Mouse (Mus musculus): ENCODE results near the gene Tbc1d22a. TPM values are rescaled to one million over a fixed set of nuclear protein-coding genes. Genes with fewer than 3 reads are reported as not detected.

The Tbc1d22a gene
- polyA plus RNA-seq, 1 experiment from 2014 or later, result 6.2 TPM

GRCm38 (mm10) chr15:86236252-86236651, 22.0 kb downstream of the Tbc1d22a start:
- no peak for ATAC-seq (replicated peaks; ENCODE audit: insufficient number of reproducible peaks, low FRiP score, low TSS enrichment, low read depth)
- Histone ChIP-seq H3K36me3 (replicated peaks; ENCODE audit: control insufficient read depth, insufficient read depth, low read depth, low read length) (no peaks in the 10 kb centered on the region; the same call in 1 of the 2 replicates), H3K27ac (replicated peaks; ENCODE audit: low read depth, low read length) (no peak overlapping the region), H3K9ac (replicated peaks; ENCODE audit: low read length) (no peak overlapping the region), H3K4me1 (ENCODE audit: control insufficient read depth, insufficient read depth, low read length) (no peaks in the 10 kb centered on the region), H3K27me3 (ENCODE audit: control insufficient read depth, insufficient read depth, low read length) (no peaks in the 10 kb centered on the region), H3K9me3 (replicated peaks; ENCODE audit: control insufficient read depth, low read length) (no peaks in the 10 kb centered on the region), H3K4me3 (ENCODE audit: low read depth, low read length) (no peak overlapping the region), H3K4me2 (ENCODE audit: low read depth, low read length) (no peak overlapping the region)
- WGBS, result 44% methylated on average over 4 of the region's 4 CpGs
- peak; percentile 68 for DNase-seq (ENCODE audit: low spot score)

GRCm38 (mm10) chr15:86238076-86238475, 23.8 kb downstream of the Tbc1d22a start:
- no peak overlapping the region for H3K27ac ChIP-seq (replicated peaks; ENCODE audit: low read depth, low read length)
- H3K4me3 ChIP-seq (ENCODE audit: low read depth, low read length), result no peak overlapping the region
- no peaks in the 10 kb centered on the region for H3K4me1 ChIP-seq (ENCODE audit: control insufficient read depth, insufficient read depth, low read length)
- H3K9ac ChIP-seq (replicated peaks; ENCODE audit: low read length), result no peak overlapping the region
- H3K4me2 ChIP-seq (ENCODE audit: low read depth, low read length), result no peak overlapping the region
- no peaks in the 10 kb centered on the region for H3K27me3 ChIP-seq (ENCODE audit: control insufficient read depth, insufficient read depth, low read length)
- H3K9me3 ChIP-seq (replicated peaks; ENCODE audit: control insufficient read depth, low read length), result no peaks in the 10 kb centered on the region
- no peaks in the 10 kb centered on the region; the same call in 1 of the 2 replicates for H3K36me3 ChIP-seq (replicated peaks; ENCODE audit: control insufficient read depth, insufficient read depth, low read depth, low read length)
- no peak for DNase-seq (ENCODE audit: low spot score)
- no peak for ATAC-seq (replicated peaks; ENCODE audit: insufficient number of reproducible peaks, low FRiP score, low TSS enrichment, low read depth)
- WGBS, result 89% methylated on average over 3 of the region's 3 CpGs

- Histone ChIP-seq H3K27ac (replicated peaks; ENCODE audit: low read depth, low read length) (no peak overlapping the region), H3K9ac (replicated peaks; ENCODE audit: low read length) (no peak overlapping the region), H3K9me3 (replicated peaks; ENCODE audit: control insufficient read depth, low read length) (no peaks in the 10 kb centered on the region), H3K4me3 (ENCODE audit: low read depth, low read length) (no peak overlapping the region), H3K36me3 (replicated peaks; ENCODE audit: control insufficient read depth, insufficient read depth, low read depth, low read length) (no peaks in the 10 kb centered on the region; the same call in 1 of the 2 replicates), H3K4me2 (ENCODE audit: low read depth, low read length) (no peak overlapping the region), H3K4me1 (ENCODE audit: control insufficient read depth, insufficient read depth, low read length) (no peaks in the 10 kb centered on the region), H3K27me3 (ENCODE audit: control insufficient read depth, insufficient read depth, low read length) (no peaks in the 10 kb centered on the region)
- DNase-seq (ENCODE audit: low spot score) (no peak), ATAC-seq (replicated peaks; ENCODE audit: insufficient number of reproducible peaks, low FRiP score, low TSS enrichment, low read depth) (no peak)
- 80% methylated on average over 6 of the region's 6 CpGs for WGBS
Measured at GRCm38 (mm10) chr15:86239068-86239467, 24.8 kb downstream of the Tbc1d22a start.

DNA sequence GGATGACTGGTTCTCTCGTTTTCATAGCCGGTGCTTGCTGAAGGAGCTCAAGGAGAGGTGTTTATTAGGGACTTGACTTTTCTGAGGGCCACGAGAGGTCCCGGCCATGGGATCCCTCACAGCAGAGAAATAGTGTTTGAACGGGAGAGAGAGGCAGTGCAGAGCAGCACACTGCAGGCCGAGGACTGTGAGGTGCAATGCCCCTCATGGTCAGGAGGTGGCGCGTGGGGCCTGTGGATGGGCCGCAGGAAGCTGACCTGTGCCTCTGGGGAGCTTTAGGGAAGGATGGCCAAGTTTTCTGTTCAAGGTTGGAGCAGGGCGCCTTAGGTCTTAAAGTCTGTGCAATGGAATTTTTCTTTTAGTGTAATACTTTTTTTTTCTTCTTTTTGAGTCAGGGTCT, 25.5 kb downstream of the Tbc1d22a start:
- Histone ChIP-seq H3K27ac (replicated peaks; ENCODE audit: low read depth, low read length) (no peak overlapping the region), H3K4me1 (ENCODE audit: control insufficient read depth, insufficient read depth, low read length) (no peaks in the 10 kb centered on the region), H3K4me3 (ENCODE audit: low read depth, low read length) (no peak overlapping the region), H3K9me3 (replicated peaks; ENCODE audit: control insufficient read depth, low read length) (no peaks in the 10 kb centered on the region), H3K4me2 (ENCODE audit: low read depth, low read length) (no peak overlapping the region), H3K36me3 (replicated peaks; ENCODE audit: control insufficient read depth, insufficient read depth, low read depth, low read length) (no peaks in the 10 kb centered on the region; the same call in 1 of the 2 replicates), H3K27me3 (ENCODE audit: control insufficient read depth, insufficient read depth, low read length) (no peaks in the 10 kb centered on the region), H3K9ac (replicated peaks; ENCODE audit: low read length) (no peak overlapping the region)
- peak; percentile 71 for DNase-seq (ENCODE audit: low spot score)
- no peak for ATAC-seq (replicated peaks; ENCODE audit: insufficient number of reproducible peaks, low FRiP score, low TSS enrichment, low read depth)
- 30% methylated on average over 10 of the region's 10 CpGs for WGBS

GRCm38 (mm10) chr15:86243708-86244107, 29.4 kb downstream of the Tbc1d22a start:
- ATAC-seq (replicated peaks; ENCODE audit: insufficient number of reproducible peaks, low FRiP score, low TSS enrichment, low read depth), result no peak
- 44% methylated on average over 8 of the region's 8 CpGs for WGBS
- Histone ChIP-seq H3K4me3 (ENCODE audit: low read depth, low read length) (no peak overlapping the region), H3K27ac (replicated peaks; ENCODE audit: low read depth, low read length) (no peak overlapping the region), H3K9ac (replicated peaks; ENCODE audit: low read length) (no peak overlapping the region), H3K27me3 (ENCODE audit: control insufficient read depth, insufficient read depth, low read length) (no peaks in the 10 kb centered on the region), H3K9me3 (replicated peaks; ENCODE audit: control insufficient read depth, low read length) (no peaks in the 10 kb centered on the region), H3K4me1 (ENCODE audit: control insufficient read depth, insufficient read depth, low read length) (no peaks in the 10 kb centered on the region), H3K36me3 (replicated peaks; ENCODE audit: control insufficient read depth, insufficient read depth, low read depth, low read length) (no peaks in the 10 kb centered on the region; the same call in 1 of the 2 replicates), H3K4me2 (ENCODE audit: low read depth, low read length) (no peak overlapping the region)
- DNase-seq (ENCODE audit: low spot score), result peak; percentile 78

DNA sequence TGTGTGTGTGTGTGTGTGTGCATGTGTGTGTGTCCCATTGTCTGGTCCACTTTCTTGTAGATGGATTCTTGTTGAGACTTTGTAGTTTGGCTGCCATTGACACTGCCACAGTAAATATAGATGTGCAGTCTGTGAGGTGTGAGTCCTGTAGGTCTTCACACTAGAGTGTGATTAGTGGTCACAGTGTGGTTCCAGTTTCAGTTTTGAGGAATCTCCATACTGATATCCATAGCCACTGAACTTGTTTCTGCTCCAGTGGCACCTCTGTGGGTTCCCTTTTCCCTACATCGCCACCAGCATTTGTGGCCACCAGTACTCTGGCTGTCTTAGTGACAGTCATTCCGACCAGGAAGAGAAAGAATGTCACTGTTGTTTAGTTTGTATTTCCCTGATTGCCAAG, 30.1 kb downstream of the Tbc1d22a start:
- no peak overlapping the region for H3K9ac ChIP-seq (replicated peaks; ENCODE audit: low read length)
- DNase-seq (ENCODE audit: low spot score), result no peak
- WGBS, result 85% methylated on average over 2 of the region's 2 CpGs
- H3K4me1 ChIP-seq (ENCODE audit: control insufficient read depth, insufficient read depth, low read length), result no peaks in the 10 kb centered on the region
- no peak overlapping the region for H3K4me3 ChIP-seq (ENCODE audit: low read depth, low read length)
- H3K27me3 ChIP-seq (ENCODE audit: control insufficient read depth, insufficient read depth, low read length), result no peaks in the 10 kb centered on the region
- H3K27ac ChIP-seq (replicated peaks; ENCODE audit: low read depth, low read length), result no peak overlapping the region
- ATAC-seq (replicated peaks; ENCODE audit: insufficient number of reproducible peaks, low FRiP score, low TSS enrichment, low read depth), result no peak
- H3K36me3 ChIP-seq (replicated peaks; ENCODE audit: control insufficient read depth, insufficient read depth, low read depth, low read length), result no peaks in the 10 kb centered on the region
- H3K4me2 ChIP-seq (ENCODE audit: low read depth, low read length), result no peak overlapping the region
- H3K9me3 ChIP-seq (replicated peaks; ENCODE audit: control insufficient read depth, low read length), result no peaks in the 10 kb centered on the region

- Histone ChIP-seq H3K4me2 (ENCODE audit: low read depth, low read length) (no peak overlapping the region), H3K4me3 (ENCODE audit: low read depth, low read length) (no peak overlapping the region), H3K36me3 (replicated peaks; ENCODE audit: control insufficient read depth, insufficient read depth, low read depth, low read length) (no peaks in the 10 kb centered on the region), H3K9me3 (replicated peaks; ENCODE audit: control insufficient read depth, low read length) (no peaks in the 10 kb centered on the region), H3K27me3 (ENCODE audit: control insufficient read depth, insufficient read depth, low read length) (no peaks in the 10 kb centered on the region), H3K27ac (replicated peaks; ENCODE audit: low read depth, low read length) (no peak overlapping the region), H3K9ac (replicated peaks; ENCODE audit: low read length) (no peak overlapping the region), H3K4me1 (ENCODE audit: control insufficient read depth, insufficient read depth, low read length) (no peaks in the 10 kb centered on the region)
- peak; percentile 75 for ATAC-seq (replicated peaks; ENCODE audit: insufficient number of reproducible peaks, low FRiP score, low TSS enrichment, low read depth)
- 76% methylated on average over 9 of the region's 9 CpGs for WGBS
- DNase-seq (ENCODE audit: low spot score), result peak; percentile 59
Measured at GRCm38 (mm10) chr15:86250269-86250668, 36.0 kb downstream of the Tbc1d22a start.

DNA sequence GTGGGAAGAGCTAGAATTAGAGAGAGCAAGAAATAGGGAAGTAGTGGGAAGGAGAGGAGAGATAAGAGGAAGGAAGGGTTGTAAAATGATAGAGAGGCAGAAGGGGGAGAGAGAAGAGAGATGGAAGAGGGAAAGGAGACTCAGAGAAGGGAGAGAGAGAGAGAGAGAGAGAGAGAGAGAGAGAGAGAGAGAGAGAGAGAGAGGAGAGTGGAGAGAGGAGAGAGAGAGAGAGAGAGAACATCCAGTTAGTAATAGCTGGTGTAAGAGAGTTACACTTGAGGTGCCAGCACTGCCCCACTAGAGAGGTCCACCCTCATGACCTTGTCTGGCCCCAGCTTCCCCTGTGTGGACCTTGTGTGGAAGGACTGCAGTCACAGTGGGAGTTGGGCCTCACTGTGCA, 37.9 kb downstream of the Tbc1d22a start:
- DNase-seq (ENCODE audit: low spot score), result no peak
- H3K9me3 ChIP-seq (replicated peaks; ENCODE audit: control insufficient read depth, low read length), result no peaks in the 10 kb centered on the region
- H3K27me3 ChIP-seq (ENCODE audit: control insufficient read depth, insufficient read depth, low read length), result no peaks in the 10 kb centered on the region
- no peaks in the 10 kb centered on the region for H3K4me1 ChIP-seq (ENCODE audit: control insufficient read depth, insufficient read depth, low read length)
- H3K36me3 ChIP-seq (replicated peaks; ENCODE audit: control insufficient read depth, insufficient read depth, low read depth, low read length), result no peaks in the 10 kb centered on the region
- H3K4me2 ChIP-seq (ENCODE audit: low read depth, low read length), result no peak overlapping the region
- H3K27ac ChIP-seq (replicated peaks; ENCODE audit: low read depth, low read length), result no peak overlapping the region
- no peak for ATAC-seq (replicated peaks; ENCODE audit: insufficient number of reproducible peaks, low FRiP score, low TSS enrichment, low read depth)
- H3K4me3 ChIP-seq (ENCODE audit: low read depth, low read length), result no peak overlapping the region
- H3K9ac ChIP-seq (replicated peaks; ENCODE audit: low read length), result no peak overlapping the region
